Mouse (Mus musculus) cerebellum, adult 2 months (tissue): ENCODE measurements around the gene Vta1.

Experiments
- CTCF ChIP-seq: fragments of 200-500 bp; IDR thresholded peaks from 2 replicates; pipeline ENCODE4 v1.5.1; 2011; ENCODE audit warnings: low read depth, mild to moderate bottlenecking, control low read depth, low read length, moderate library complexity, borderline replicate concordance; ENCODE audit not compliant: insufficient read depth
- POLR2A ChIP-seq: fragments of 200-500 bp; IDR thresholded peaks from 2 replicates; pipeline ENCODE4 v1.6.1; 2011; ENCODE audit warnings: low read length, control low read depth, borderline replicate concordance; ENCODE audit not compliant: insufficient read depth

DNA sequence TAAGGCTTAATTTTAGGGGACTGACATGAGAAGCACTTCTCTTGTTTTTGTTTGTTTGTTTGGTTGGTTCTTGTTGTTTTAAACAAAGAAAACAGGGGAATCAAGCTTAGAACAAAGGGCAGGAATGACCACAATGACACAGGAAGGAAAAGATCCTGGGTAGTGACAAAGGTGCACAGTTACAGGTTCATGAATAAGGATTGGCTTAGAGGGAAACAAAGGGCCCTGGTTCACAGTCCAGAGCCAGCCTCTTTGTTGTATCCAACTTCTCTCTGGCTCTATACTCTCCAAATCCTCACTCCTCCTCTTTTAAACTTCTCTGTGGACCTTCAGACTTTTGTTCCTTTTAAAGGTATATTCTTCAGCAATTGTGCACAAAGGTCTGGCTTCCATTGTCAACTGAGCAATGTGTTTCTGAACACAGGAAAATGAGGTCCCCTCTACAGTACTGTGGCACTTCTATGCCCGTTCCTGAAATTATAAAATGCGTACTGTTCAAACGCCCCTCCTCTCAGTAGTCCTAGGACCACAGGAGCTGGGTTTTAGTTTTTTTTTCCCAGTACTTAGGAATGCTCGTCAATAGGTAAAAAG, 1.4 kb downstream of the Vta1 start:
- TF ChIP-seq CTCF (no peak), POLR2A (no peak)
